Mouse (Mus musculus) erythroid progenitor cell, adult 5-6 weeks (primary cell): ENCODE data around the gene Pde1c. TPM values are rescaled to one million over a fixed set of nuclear protein-coding genes. Genes with fewer than 3 reads are reported as not detected.
"Not testable (repeated sequence)": the region's sequence is repeated elsewhere in the genome, so short reads cannot be mapped to it uniquely, and the experiment has no call there.

ENCODE experiments used
- ATAC-seq: replicated peaks from 2 replicates; pipeline ENCODE4 v1.8.0; 2016; ENCODE audit warnings: moderate number of reproducible peaks, mild to moderate bottlenecking, moderate TSS enrichment, inconsistent platforms; ENCODE audit not compliant: poor library complexity, low FRiP score, severe bottlenecking
- total RNA-seq, 2 experiments: library from RNA; stranded (forward) in 1 of 2; stranded (reverse) in 1 of 2; fragments of 150-400 nt in 1 of 2; fragments of 186-747, 209-891 nt in 1 of 2; gene quantifications; 2 replicates each; pipeline versions ENCODE4 v1.2.3 to v1.2.4; 2015 to 2017; ENCODE audit warnings: low replicate concordance in 2 of 2

Pde1c gene
- total RNA-seq (2015; ENCODE audit: low replicate concordance) (not detected in 2 replicates), total RNA-seq (2017; ENCODE audit: low replicate concordance) (0.30 and 0.77 TPM in 2 replicates)

DNA sequence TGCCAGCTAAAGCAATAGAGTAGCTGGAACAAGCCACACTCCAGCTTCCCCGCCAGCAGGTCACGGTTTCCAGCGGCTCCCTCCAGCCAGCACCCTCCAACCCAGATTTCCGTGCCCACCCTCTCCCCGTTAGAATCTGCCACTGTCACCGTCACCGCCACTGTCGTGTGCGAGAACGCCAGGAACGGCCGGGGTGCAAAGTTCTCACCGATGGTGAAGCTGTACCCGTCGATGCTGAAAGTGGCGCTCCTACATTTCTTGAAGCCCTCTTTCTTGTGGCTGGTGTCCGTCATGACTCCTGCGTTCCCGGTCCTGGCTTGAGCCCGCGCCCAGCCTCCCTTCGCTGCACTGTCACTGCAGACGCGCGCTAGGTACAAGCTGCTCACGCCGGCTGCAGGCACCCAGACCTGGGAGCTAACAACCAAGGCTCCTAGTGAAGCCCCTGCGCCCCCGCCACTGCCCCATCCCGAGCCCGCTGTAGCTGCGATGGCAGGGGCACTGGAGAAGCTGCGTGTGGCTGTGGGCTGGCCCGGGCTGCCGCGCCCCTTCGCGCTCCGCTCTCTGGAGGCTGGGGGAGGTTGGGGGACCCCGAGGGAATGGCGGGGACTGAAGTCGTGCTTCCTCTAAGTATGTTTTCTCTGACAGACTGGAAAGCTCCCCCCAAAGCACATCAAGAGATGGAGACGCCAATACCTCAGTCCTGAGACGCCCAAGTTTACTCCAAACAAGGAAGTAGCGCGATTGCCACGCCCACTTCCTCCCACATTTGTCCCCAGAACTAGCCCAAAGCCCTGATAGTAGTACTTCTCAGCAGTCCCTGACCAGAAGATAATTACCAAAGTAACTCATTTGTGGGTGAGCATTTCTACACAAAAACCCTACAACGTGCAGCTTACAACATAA is at the start of gene Pde1c:
Gene Pde1c, minus strand, starts transcription at position 634 of the 903 bp plus-strand sequence.
- ATAC-seq, result no peak

DNA sequence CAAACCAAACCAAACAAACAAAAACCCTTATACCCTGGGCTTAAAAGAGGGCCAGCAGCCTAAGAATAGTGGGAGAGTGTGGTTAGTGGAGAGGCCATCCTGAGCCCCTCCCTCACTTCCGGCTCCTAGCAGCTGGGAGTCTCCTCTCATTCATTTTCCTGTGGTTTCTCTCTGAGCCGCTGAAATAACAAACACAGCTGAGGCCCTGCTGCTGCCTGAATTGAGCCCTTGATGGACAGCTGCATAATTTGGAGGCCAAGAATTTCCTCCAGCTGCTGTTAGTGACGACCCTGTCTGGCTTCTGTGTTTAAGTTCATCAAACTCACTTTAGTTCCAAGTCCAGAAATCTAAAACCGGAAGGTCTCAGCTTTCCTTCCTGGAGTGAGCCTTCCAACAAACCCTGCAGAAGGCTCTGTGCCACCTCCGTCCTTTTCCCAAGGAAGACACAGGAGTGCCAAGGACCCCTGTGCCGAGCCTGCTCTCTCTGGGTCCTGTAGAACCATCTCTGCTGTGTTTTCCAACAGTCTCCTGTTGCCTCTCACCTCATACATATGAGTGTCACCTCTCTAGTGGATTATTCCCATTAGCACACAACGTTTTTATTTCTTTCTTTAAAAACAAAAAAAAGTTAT is 48.2 kb upstream of the Pde1c start:
- ATAC-seq, result no peak

DNA sequence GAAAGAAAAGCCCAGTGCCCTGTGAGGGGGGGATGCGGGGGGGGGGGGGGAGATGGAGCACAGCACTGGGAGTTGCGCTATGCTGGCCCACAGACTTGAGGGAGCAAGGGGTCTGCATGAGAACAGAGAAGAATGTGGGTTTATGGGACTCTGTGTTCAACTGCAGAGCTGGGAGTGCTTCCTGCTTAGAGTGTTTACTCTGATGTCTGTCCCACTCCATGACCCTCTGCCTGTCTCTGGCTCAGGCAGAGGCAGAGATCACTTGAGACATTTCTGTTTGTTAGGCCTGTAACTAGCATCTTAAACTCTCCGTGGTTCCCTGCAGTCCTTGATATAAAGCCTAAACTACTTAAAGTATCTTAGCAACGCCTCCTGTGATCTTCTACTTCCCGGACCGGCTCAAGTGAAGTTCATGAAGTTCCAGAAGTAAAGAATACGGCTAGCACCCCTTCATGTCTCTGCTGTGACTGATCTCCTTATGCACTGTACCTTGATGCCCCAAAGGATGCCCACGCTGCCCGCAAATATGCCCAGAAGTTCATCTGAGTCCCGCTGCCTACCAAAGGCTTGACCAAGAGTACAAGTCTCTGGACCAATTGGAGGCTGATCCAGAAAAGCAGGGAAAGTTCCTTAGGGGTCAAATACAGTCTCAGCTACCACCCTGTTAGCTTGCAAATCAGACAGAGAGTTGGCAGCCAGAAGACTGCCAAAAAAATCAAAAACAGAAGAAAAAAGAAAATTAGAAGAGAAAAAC is 47.5 kb upstream of the Pde1c start:
- no peak for ATAC-seq

DNA sequence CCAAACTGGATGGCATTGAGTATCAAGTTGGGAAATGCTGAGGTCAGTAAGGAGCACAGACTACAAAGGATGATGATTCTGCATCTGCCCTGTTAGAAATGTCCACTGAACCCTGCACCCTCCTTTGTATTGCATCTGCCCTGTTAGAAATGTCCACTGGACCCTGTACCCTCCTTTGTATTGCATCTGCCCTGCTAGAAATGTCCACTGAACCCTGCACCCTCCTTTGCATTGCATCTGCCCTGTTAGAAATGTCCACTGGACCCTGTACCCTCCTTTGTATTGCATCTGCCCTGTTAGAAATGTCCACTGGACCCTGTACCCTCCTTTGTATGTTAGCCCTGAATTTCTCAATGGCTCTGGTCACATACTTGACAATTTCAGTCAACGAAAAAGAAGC is 40.6 kb upstream of the Pde1c start:
- not testable (repeated sequence) for ATAC-seq

DNA sequence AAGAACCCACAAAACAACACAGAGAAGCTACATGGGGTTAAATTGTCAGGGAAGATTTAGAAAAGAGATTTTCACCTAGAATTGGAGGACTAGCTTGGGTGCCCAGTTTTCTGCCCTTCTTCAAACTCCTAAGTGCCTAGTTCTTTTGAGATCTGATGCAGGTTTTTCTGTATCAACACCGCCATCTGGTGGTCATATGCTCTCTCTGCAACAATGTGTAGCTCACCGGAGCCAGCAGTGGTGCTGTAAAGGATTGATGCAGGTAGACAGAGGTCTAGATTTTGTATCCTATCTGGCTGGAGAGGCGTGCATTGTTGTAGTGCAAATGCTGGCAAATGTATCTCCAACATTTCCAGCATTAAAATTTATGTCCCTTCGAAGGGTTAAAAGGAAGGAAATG is 39.4 kb upstream of the Pde1c start:
- peak; percentile 59; the same call in 1 of the 2 replicates for ATAC-seq

DNA sequence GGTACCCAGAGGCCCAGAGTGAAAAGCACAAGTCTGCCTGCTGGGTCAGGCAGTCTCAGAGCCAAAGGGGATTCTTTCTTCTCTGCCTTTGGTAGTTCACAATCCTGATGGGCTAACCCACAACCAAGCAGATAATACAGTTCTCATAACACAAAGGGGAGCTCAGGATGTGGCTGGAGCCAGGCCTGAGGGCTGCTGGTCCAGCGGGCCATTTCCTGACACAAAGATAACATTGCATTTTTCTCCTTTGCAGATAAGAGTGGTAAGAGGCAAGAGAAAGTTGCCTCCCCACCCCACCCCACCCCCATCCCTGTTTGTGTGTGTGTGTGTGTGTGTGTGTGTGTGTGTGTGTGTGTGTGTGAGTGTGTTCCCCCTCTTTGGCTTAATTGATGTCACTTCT is 10.7 kb upstream of the Pde1c start:
- no peak for ATAC-seq

GRCm38 (mm10) chr6:56560891-56561290 is 8.0 kb downstream of the Pde1c start:
- ATAC-seq, result no peak

GRCm38 (mm10) chr6:56560474-56560888 is 8.4 kb downstream of the Pde1c start:
- ATAC-seq, result no peak

GRCm38 (mm10) chr6:56558711-56559110 is 10.2 kb downstream of the Pde1c start:
- no peak for ATAC-seq

GRCm38 (mm10) chr6:56555848-56556247 is 13.1 kb downstream of the Pde1c start:
- ATAC-seq, result no peak

DNA sequence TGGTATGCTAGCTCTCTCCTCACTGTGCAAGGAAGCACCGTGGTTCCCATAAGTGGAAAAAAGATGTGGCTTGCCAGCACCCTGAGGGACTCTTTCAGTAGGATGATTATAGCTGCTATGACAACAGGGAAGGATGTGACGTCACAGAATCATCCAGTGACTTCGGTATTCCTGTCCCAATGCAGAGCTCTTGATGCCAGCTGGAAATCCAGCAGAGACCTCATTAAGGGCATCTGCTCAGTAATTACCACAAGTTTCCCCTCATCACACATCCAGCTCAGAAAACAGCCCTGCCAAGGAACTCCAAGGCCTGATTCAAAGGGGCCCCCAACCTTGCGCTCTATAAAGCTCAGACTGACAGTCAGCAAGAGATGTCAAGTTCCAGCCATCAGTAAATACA is 13.5 kb downstream of the Pde1c start:
- no peak for ATAC-seq

DNA sequence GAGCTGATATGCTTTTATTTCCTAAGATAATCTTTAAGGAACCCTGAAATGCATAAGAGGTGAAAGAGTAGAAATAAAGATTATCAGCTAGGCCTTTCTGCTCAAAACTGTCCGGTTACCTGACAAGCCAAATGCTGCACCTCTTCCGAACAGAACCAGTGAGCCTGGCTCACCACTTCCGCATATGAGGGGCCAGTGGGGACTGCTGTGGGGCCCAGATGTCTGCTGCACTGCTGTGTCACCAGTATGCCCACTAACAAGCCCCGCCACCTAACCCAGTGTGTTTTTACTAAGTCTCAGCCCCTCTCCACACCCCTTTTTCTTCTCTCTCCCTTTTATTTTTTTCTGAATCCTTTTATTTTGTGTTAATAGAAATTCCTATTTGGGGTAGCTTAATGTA is 17.9 kb downstream of the Pde1c start:
- ATAC-seq, result no peak

DNA sequence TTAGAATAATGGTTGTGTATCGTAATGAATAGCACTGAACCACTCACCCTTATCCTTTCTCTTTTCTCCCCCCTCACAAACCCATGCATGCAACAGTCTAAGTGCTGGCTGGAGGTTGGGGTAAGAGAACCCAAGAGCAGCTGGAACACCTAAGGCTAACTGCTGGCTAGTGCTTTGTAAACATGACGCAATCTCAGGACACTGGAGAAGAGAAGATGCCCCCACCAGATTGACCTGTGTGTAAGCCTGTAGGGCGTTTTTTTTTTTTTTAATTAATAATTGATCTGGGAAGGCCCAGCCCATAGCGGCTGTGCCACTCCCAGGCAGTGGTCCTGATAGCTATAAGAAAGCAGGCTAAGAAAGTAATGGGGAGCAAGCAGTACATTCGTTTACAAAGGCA is 28.7 kb downstream of the Pde1c start:
- no peak for ATAC-seq

GRCm38 (mm10) chr6:56534653-56535052 is 34.2 kb downstream of the Pde1c start:
- ATAC-seq, result no peak

- no peak for ATAC-seq
Observed at GRCm38 (mm10) chr6:56532257-56532656, 36.6 kb downstream of the Pde1c start.

GRCm38 (mm10) chr6:56523938-56524866 is 44.7 kb downstream of the Pde1c start:
- no peak for ATAC-seq

DNA sequence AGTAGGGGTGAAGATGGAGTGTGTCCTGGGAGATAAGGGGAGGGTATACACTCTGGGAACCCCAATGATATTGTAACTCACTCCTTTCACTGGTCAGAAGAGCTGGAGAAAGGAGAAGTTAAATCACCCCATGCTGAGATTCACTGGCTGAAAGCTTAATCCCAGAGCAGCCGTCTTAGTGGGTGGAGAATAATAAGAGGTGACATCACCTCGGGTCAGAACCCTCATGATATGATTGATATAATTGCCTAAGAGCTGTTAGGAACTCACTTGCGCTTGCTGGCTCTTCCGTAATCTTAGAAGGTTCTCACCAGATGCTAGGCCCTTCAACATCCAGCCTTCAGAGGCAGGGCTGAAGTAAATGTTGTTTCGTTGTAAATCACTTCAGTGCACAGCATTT is 79.7 kb downstream of the Pde1c start:
- no peak for ATAC-seq

DNA sequence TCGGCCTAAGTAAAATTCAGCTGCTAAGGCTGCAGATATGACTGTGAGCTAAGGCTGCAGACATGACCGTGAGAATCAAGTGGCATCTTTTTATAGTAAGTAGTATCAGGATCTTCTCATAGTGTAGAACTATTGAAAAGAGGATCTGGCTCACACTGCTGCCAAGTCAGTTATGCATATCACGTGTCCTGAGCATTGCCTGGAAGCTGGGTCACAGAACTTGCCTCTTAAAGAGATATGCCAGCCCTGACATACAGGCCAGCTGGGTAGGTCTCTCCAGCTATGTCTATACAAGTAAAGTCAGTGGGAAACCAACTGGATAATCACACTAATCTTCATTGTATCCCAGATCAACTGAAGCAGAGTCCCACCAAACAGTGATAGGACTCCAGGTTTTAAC is 83.8 kb downstream of the Pde1c start:
- ATAC-seq, result no peak

DNA sequence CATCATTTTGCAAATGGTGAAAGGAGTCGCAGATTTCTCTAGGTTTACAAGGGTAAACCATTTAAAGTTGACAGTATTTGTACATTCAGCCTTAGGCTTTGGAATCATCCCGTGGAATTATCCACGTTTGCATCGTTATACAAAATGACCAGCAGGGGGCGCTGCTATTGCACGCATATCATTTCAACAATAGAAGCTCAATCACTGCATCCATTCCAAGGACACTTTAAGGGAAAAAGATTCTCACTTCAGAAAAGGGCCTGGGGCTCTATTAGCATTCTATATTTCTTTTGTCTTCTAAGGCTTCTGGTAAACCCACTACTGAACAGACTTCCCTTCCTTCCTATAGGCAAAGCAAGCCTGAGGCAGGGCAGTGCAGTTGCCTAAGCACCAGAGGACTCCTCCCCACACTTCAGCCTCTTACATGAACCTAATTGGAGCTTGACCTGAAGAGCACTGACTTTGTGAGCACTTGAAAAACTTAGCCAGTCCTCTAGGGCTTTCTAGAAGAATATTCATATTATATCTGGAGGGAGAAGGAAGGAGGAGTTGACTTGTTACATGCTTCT is 87.9 kb downstream of the Pde1c start:
- peak; percentile 57; the same call in 1 of the 2 replicates for ATAC-seq
